Mouse (Mus musculus): ENCODE data around the gene Slc37a1. TPM values are rescaled to one million over a fixed set of nuclear protein-coding genes. Genes with fewer than 3 reads are reported as not detected.
A peak's percentile ranks its signal among the peaks of the same experiment; 100 is the strongest.

The Slc37a1 gene
- polyA plus RNA-seq, 1 experiment: 6.1 TPM

GRCm38 (mm10) chr17:31325451-31326219 lies 39.0 kb downstream of the Slc37a1 start:
- Histone ChIP-seq H3K4me1 (ENCODE audit: control insufficient read depth, insufficient read depth, low read length) (peaks cover 11% of the 10 kb centered on the region), H3K27me3 (ENCODE audit: control insufficient read depth, insufficient read depth, low read length) (no peaks in the 10 kb centered on the region), H3K27ac (ENCODE audit: insufficient read depth, low read length) (no peak overlapping the region), H3K4me3 (replicated peaks; ENCODE audit: insufficient read depth, low read depth, low read length) (no peak overlapping the region)
- TF ChIP-seq CTCF (IDR thresholded peaks at IDR 0.05; ENCODE audit: borderline replicate concordance, insufficient read depth, low read depth, low read length): peak; percentile 55; the same call in 1 of the 2 replicates
- TF ChIP-seq POLR2A (IDR thresholded peaks at IDR 0.05; ENCODE audit: borderline replicate concordance, insufficient read depth, low read length): no peak
- DNase-seq: no peak
- WGBS: 83% methylated on average over 13 of the region's 13 CpGs

- no peak overlapping the region for H3K27ac ChIP-seq (ENCODE audit: insufficient read depth, low read length)
Observed at GRCm38 (mm10) chr17:31326220-31326852, 39.7 kb downstream of the Slc37a1 start.

GRCm38 (mm10) chr17:31328466-31328865 lies 41.9 kb downstream of the Slc37a1 start:
- WGBS: 84% methylated on average over 4 of the region's 4 CpGs
- no peaks in the 10 kb centered on the region for H3K27me3 ChIP-seq (ENCODE audit: control insufficient read depth, insufficient read depth, low read length)
- peaks cover under 1% of the 10 kb centered on the region; the same call in 1 of the 2 replicates for H3K4me1 ChIP-seq (ENCODE audit: control insufficient read depth, insufficient read depth, low read length)
- H3K27ac ChIP-seq (ENCODE audit: insufficient read depth, low read length): no peak overlapping the region
- no peak for DNase-seq
- TF ChIP-seq CTCF (IDR thresholded peaks at IDR 0.05; ENCODE audit: borderline replicate concordance, insufficient read depth, low read depth, low read length) (no peak), POLR2A (IDR thresholded peaks at IDR 0.05; ENCODE audit: borderline replicate concordance, insufficient read depth, low read length) (no peak)
- H3K4me3 ChIP-seq (replicated peaks; ENCODE audit: insufficient read depth, low read depth, low read length): no peak overlapping the region

More at GRCm38 (mm10) chr17:31326220-31326852, 39.7 kb downstream of the Slc37a1 start:
- Histone ChIP-seq H3K27me3 (ENCODE audit: control insufficient read depth, insufficient read depth, low read length) (no peaks in the 10 kb centered on the region), H3K4me1 (ENCODE audit: control insufficient read depth, insufficient read depth, low read length) (peaks cover 7% of the 10 kb centered on the region), H3K4me3 (replicated peaks; ENCODE audit: insufficient read depth, low read depth, low read length) (no peak overlapping the region)
- DNase-seq: no peak
- TF ChIP-seq CTCF (IDR thresholded peaks at IDR 0.05; ENCODE audit: borderline replicate concordance, insufficient read depth, low read depth, low read length): no peak
- 62% methylated on average over 9 of the region's 9 CpGs for WGBS

GRCm38 (mm10) chr17:31330622-31331021 lies 44.0 kb downstream of the Slc37a1 start:
- Histone ChIP-seq H3K27me3 (ENCODE audit: control insufficient read depth, insufficient read depth, low read length) (no peaks in the 10 kb centered on the region), H3K27ac (ENCODE audit: insufficient read depth, low read length) (no peak overlapping the region), H3K4me3 (replicated peaks; ENCODE audit: insufficient read depth, low read depth, low read length) (no peak overlapping the region), H3K4me1 (ENCODE audit: control insufficient read depth, insufficient read depth, low read length) (peaks cover 16% of the 10 kb centered on the region)
- TF ChIP-seq POLR2A (IDR thresholded peaks at IDR 0.05; ENCODE audit: borderline replicate concordance, insufficient read depth, low read length): no peak
- TF ChIP-seq CTCF (IDR thresholded peaks at IDR 0.05; ENCODE audit: borderline replicate concordance, insufficient read depth, low read depth, low read length): peak; percentile 68; the same call in 1 of the 2 replicates
- DNase-seq: peak; percentile 55 to 58
- WGBS: 48% methylated on average over 4 of the region's 4 CpGs

DNA sequence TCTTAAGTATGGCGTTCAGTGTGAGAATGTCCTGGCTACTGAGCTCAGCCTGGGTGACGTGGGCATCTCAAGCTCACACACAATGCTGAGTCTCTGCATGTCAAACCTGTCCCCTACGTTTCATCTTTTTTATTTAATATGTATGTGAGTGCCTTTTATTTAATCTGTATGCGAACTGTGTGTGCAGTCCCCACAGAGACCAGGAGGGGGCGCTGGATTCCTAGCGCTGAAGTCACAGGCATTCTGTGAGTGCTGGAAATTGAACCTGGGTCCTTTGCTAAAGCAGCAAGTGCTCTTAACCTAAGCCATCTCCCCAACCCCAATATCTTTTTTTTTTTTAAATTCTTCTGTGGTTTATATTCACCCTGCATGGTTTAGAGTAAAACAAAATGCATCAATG lies 44.7 kb downstream of the Slc37a1 start:
- DNase-seq: no peak
- Histone ChIP-seq H3K4me1 (ENCODE audit: control insufficient read depth, insufficient read depth, low read length) (peaks cover 22% of the 10 kb centered on the region), H3K27me3 (ENCODE audit: control insufficient read depth, insufficient read depth, low read length) (no peaks in the 10 kb centered on the region), H3K27ac (ENCODE audit: insufficient read depth, low read length) (no peak overlapping the region), H3K4me3 (replicated peaks; ENCODE audit: insufficient read depth, low read depth, low read length) (no peak overlapping the region)
- TF ChIP-seq CTCF (IDR thresholded peaks at IDR 0.05; ENCODE audit: borderline replicate concordance, insufficient read depth, low read depth, low read length) (no peak), POLR2A (IDR thresholded peaks at IDR 0.05; ENCODE audit: borderline replicate concordance, insufficient read depth, low read length) (no peak)
- 87% methylated on average over 6 of the region's 6 CpGs for WGBS

- Histone ChIP-seq H3K27me3 (ENCODE audit: control insufficient read depth, insufficient read depth, low read length) (no peaks in the 10 kb centered on the region), H3K4me1 (ENCODE audit: control insufficient read depth, insufficient read depth, low read length) (peaks cover 29% of the 10 kb centered on the region), H3K4me3 (replicated peaks; ENCODE audit: insufficient read depth, low read depth, low read length) (no peak overlapping the region), H3K27ac (ENCODE audit: insufficient read depth, low read length) (no peak overlapping the region)
- no peak for DNase-seq
- TF ChIP-seq CTCF (IDR thresholded peaks at IDR 0.05; ENCODE audit: borderline replicate concordance, insufficient read depth, low read depth, low read length): no peak
- no peak for TF ChIP-seq POLR2A (IDR thresholded peaks at IDR 0.05; ENCODE audit: borderline replicate concordance, insufficient read depth, low read length)
- WGBS: 44% methylated on average over 3 of the region's 3 CpGs
Observed at GRCm38 (mm10) chr17:31331920-31332319, 45.3 kb downstream of the Slc37a1 start.

GRCm38 (mm10) chr17:31332333-31332732 lies 45.7 kb downstream of the Slc37a1 start:
- Histone ChIP-seq H3K4me1 (ENCODE audit: control insufficient read depth, insufficient read depth, low read length) (peaks cover 30% of the 10 kb centered on the region), H3K27me3 (ENCODE audit: control insufficient read depth, insufficient read depth, low read length) (no peaks in the 10 kb centered on the region), H3K4me3 (replicated peaks; ENCODE audit: insufficient read depth, low read depth, low read length) (no peak overlapping the region), H3K27ac (ENCODE audit: insufficient read depth, low read length) (no peak overlapping the region)
- WGBS: 53% methylated on average over 1 of the region's 1 CpGs
- no peak for DNase-seq
- TF ChIP-seq CTCF (IDR thresholded peaks at IDR 0.05; ENCODE audit: borderline replicate concordance, insufficient read depth, low read depth, low read length) (peak; percentile 41; the same call in 1 of the 2 replicates), POLR2A (IDR thresholded peaks at IDR 0.05; ENCODE audit: borderline replicate concordance, insufficient read depth, low read length) (no peak)
